ENCODE assay signal across 9 mouse cellular contexts in the genomic region with DNA sequence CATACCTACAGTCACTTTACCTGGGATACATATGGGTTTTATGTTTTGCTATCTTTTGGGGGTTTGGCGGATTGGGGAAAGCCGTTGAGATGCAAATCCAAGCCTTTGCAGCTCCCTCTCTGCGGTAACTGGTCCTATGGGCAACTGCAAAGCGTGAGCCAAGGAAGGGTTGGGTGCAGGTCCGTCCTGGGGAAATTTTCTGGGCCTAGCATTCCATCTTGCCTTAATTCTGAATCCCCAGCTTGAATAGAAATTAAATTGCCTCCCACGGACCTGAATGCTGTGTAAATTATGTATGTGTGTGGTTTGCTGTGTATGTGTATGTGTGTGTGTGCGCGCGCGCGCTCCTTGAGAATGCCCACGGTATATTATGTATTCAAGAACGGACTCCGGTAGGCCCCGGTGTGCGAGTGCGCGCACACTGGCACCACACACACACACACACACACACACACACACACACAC. TPM values are rescaled to one million over a fixed set of nuclear protein-coding genes. Genes with fewer than 3 reads are reported as not detected.
DNase-seq lines count a peak whose midpoint lies in the region; ATAC-seq and TF ChIP-seq lines count a peak whose summit lies in the region.
"Had no signal": no experiment of that assay in that cellular context is flagged by ENCODE, and none has a peak within 500 bp of the region (broad histone marks: within the 10 kb centered on the region; RNA-seq: fewer than 3 reads in every experiment).

No protein-coding gene starts in this region.

- peak overlapping the region; percentile 75 for H3K4me3 ChIP-seq in gastrocnemius, adult 2 months
- peak overlapping the region; percentile 61 for H3K4me3 ChIP-seq in limb, embryonic 11.5 days (ENCODE audit: low read depth, low read length)

- DNase-seq in gastrocnemius, adult 2 months = no peak
- DNase-seq in gastrocnemius, postnatal 25 days = no peak
- peak; percentile 52 for DNase-seq in right cerebral cortex, adult 18-20 months
- DNase-seq in right cerebral cortex, postnatal 14 days = no peak
- no peak for DNase-seq in limb, embryonic 11.5 days (ENCODE audit: low spot score)
- peak; percentile 59 to 65 for DNase-seq in right cerebral cortex, postnatal 10 days (ENCODE audit: low spot score in 2 of 2)
- DNase-seq in urinary bladder, postnatal 25 days (ENCODE audit: low spot score) = no peak

- intact Hi-C loops in gastrocnemius, adult 2 months (cut with DNase I) = loop anchor here (10.0 kb wide), 2 partner anchors 1401 to 1561 kb away; no protein-coding TSS in a partner anchor

- H3K4me2 ChIP-seq in limb, embryonic 11.5 days (ENCODE audit: low read depth, severe bottlenecking) = peak overlapping the region; percentile 95

- H3K27ac ChIP-seq in gastrocnemius, adult 2 months = peak overlapping the region; percentile 90
- H3K27ac ChIP-seq in limb, embryonic 11.5 days (replicated peaks; ENCODE audit: low read depth, low read length) = peak overlapping the region; percentile 16

- H3K9me3 ChIP-seq in limb, embryonic 11.5 days (ENCODE audit: control insufficient read depth, low read length) = no peaks in the 10 kb centered on the region

- 3% methylated on average over 18 of the region's 18 CpGs for WGBS in limb, embryonic 11.5 days

- no peaks in the 10 kb centered on the region for H3K27me3 ChIP-seq in limb, embryonic 11.5 days (ENCODE audit: control insufficient read depth, insufficient read depth, low read length)

- ATAC-seq in limb, embryonic 11.5 days (ENCODE audit: insufficient number of reproducible peaks, low FRiP score, low TSS enrichment, low read depth) = no peak
- no peak for ATAC-seq in megakaryocyte-erythroid progenitor cell, adult 5-6 weeks (replicated peaks; ENCODE audit: low FRiP score, low TSS enrichment, poor library complexity, severe bottlenecking)

- H3K4me1 ChIP-seq in limb, embryonic 11.5 days (ENCODE audit: control insufficient read depth, insufficient read depth, low read length) = peaks cover 34% of the 10 kb centered on the region

- H3K9ac ChIP-seq in limb, embryonic 11.5 days (ENCODE audit: low read length) = peak overlapping the region; percentile 84

- no peak for TF ChIP-seq CTCF in gastrocnemius, adult 2 months (IDR thresholded peaks at IDR 0.05)

- H3K36me3 ChIP-seq in limb, embryonic 11.5 days (ENCODE audit: control insufficient read depth, insufficient read depth, low read length) = no peaks in the 10 kb centered on the region
- H3K36me3 ChIP-seq: G1E had no signal

RNA-seq across cellular contexts. Expression of gene Nrp2, which starts 2.5 kb away (rescaled TPM):
- total RNA-seq in gastrocnemius, adult 2 months (2021) = 1 to 10 TPM; 2.9 to 6.8 TPM
- total RNA-seq in gastrocnemius, postnatal 25 days (2021) = 1 to 10 TPM; 4.5 to 6.0 TPM
- polyA plus RNA-seq in limb, embryonic 11.5 days (2014; fragmentation: Nextera tagmentation; extraction: Ambion mirVana) = 58.9 and 65.0 TPM in 2 replicates
- 0.05 and 0.17 TPM in 2 replicates for total RNA-seq in megakaryocyte-erythroid progenitor cell, adult 5-6 weeks (2014; fragmentation: Nextera tagmentation)
- total RNA-seq in megakaryocyte-erythroid progenitor cell, adult 5-6 weeks (2017) = 0.34 TPM in 1 of 2 replicates, not detected in the other

Comparison
In these comparisons a context has a peak if more than half of its experiments do, and no peak if none do; other contexts are left out.
1. DNase-seq: peak in right cerebral cortex, adult 18-20 months (single experiment) and right cerebral cortex, postnatal 10 days (2 of 2); none in gastrocnemius, adult 2 months (single experiment), gastrocnemius, postnatal 25 days (single experiment), right cerebral cortex, postnatal 14 days (single experiment), limb, embryonic 11.5 days (single experiment) and urinary bladder, postnatal 25 days (single experiment).